Mouse (Mus musculus): ENCODE measurements at regions not wholly inside any gene's neighbourhood (a gene's known extent, or its start where the extent isn't known, plus 50 kb on each side); places are given as distances from the start of the nearest gene placed in this dataset.

- no peaks in the 10 kb centered on the region for H3K36me3 ChIP-seq (ENCODE audit: control insufficient read depth, insufficient read depth)
Measured at GRCm38 (mm10) chr3:137482546-137482945, 138.9 kb upstream of the Ddit4l start.

GRCm38 (mm10) chr3:137482971-137483370 lies 138.4 kb upstream of the Ddit4l start:
- Histone ChIP-seq H3K36me3 (ENCODE audit: control insufficient read depth, insufficient read depth) (no peaks in the 10 kb centered on the region), H3K4me3 (no peak overlapping the region), H3K4me2 (ENCODE audit: low read depth) (no peak overlapping the region), H3K27me3 (ENCODE audit: control insufficient read depth, insufficient read depth, insufficient read length) (no peaks in the 10 kb centered on the region), H3K79me2 (ENCODE audit: control insufficient read depth, insufficient read depth) (no peaks in the 10 kb centered on the region), H3ac (ENCODE audit: control insufficient read depth, insufficient read length) (no peak overlapping the region)
- no peak for TF ChIP-seq MYOG (IDR thresholded peaks at IDR 0.05; ENCODE audit: control insufficient read depth in 1 of 3, insufficient read depth in 1 of 3, insufficient read length in 2 of 3, low read depth in 2 of 3)

More at GRCm38 (mm10) chr3:137482546-137482945, 138.9 kb upstream of the Ddit4l start:
- H3K79me2 ChIP-seq (ENCODE audit: control insufficient read depth, insufficient read depth), result no peaks in the 10 kb centered on the region
- no peak overlapping the region for H3K4me3 ChIP-seq
- TF ChIP-seq TCF12 (IDR thresholded peaks at IDR 0.05; ENCODE audit: insufficient read depth, poor library complexity, severe bottlenecking) (no peak), REST (IDR thresholded peaks at IDR 0.05; ENCODE audit: insufficient read depth, insufficient read length) (no peak), MAX (IDR thresholded peaks at IDR 0.05; ENCODE audit: low read depth) (no peak), SRF (IDR thresholded peaks at IDR 0.05; ENCODE audit: control insufficient read depth, insufficient read length, low read depth) (no peak), E2F4 (IDR thresholded peaks at IDR 0.05; ENCODE audit: insufficient read depth) (no peak), USF1 (IDR thresholded peaks at IDR 0.05; ENCODE audit: low read depth) (no peak), MYOD1 (IDR thresholded peaks at IDR 0.05; ENCODE audit: control insufficient read depth in 1 of 3, insufficient read length in 2 of 3, low read depth in 2 of 3) (no peak), POLR2A (IDR thresholded peaks at IDR 0.05; ENCODE audit: insufficient read length, low read depth) (no peak), MYOG (IDR thresholded peaks at IDR 0.05; ENCODE audit: control insufficient read depth in 1 of 3, insufficient read depth in 1 of 3, insufficient read length in 2 of 3, low read depth in 2 of 3) (no peak), POLR2AphosphoS2 (IDR thresholded peaks at IDR 0.05; ENCODE audit: insufficient read length, low read depth) (no peak), TCF3 (IDR thresholded peaks at IDR 0.05; ENCODE audit: insufficient read length, low read depth) (no peak), CEBPB (IDR thresholded peaks at IDR 0.05; ENCODE audit: insufficient read depth, poor library complexity, severe bottlenecking) (no peak)
- no peak overlapping the region for H3ac ChIP-seq (ENCODE audit: control insufficient read depth, insufficient read length)
- no peak overlapping the region for H3K4me2 ChIP-seq (ENCODE audit: low read depth)
- no peaks in the 10 kb centered on the region for H3K27me3 ChIP-seq (ENCODE audit: control insufficient read depth, insufficient read depth, insufficient read length)

GRCm38 (mm10) chr3:137489592-137489991 lies 131.8 kb upstream of the Ddit4l start:
- H3K79me2 ChIP-seq (ENCODE audit: control insufficient read depth, insufficient read depth), result no peaks in the 10 kb centered on the region
- no peak overlapping the region for H3ac ChIP-seq (ENCODE audit: control insufficient read depth, insufficient read length)
- H3K27me3 ChIP-seq (ENCODE audit: control insufficient read depth, insufficient read depth, insufficient read length), result no peaks in the 10 kb centered on the region
- H3K36me3 ChIP-seq (ENCODE audit: control insufficient read depth, insufficient read depth), result no peaks in the 10 kb centered on the region
- H3K4me2 ChIP-seq (ENCODE audit: low read depth), result no peak overlapping the region
- no peak overlapping the region for H3K4me3 ChIP-seq
- TF ChIP-seq MAX (IDR thresholded peaks at IDR 0.05; ENCODE audit: low read depth), result no peak
- TF ChIP-seq TCF12 (IDR thresholded peaks at IDR 0.05; ENCODE audit: insufficient read depth, poor library complexity, severe bottlenecking), result no peak
- TF ChIP-seq SRF (IDR thresholded peaks at IDR 0.05; ENCODE audit: control insufficient read depth, insufficient read length, low read depth), result no peak
- TF ChIP-seq MYOD1 (IDR thresholded peaks at IDR 0.05; ENCODE audit: control insufficient read depth in 1 of 3, insufficient read length in 2 of 3, low read depth in 2 of 3), result no peak
- no peak for TF ChIP-seq E2F4 (IDR thresholded peaks at IDR 0.05; ENCODE audit: insufficient read depth)
- no peak for TF ChIP-seq USF1 (IDR thresholded peaks at IDR 0.05; ENCODE audit: low read depth)
- no peak for TF ChIP-seq POLR2A (IDR thresholded peaks at IDR 0.05; ENCODE audit: insufficient read length, low read depth)
- no peak for TF ChIP-seq REST (IDR thresholded peaks at IDR 0.05; ENCODE audit: insufficient read depth, insufficient read length)
- no peak for TF ChIP-seq TCF3 (IDR thresholded peaks at IDR 0.05; ENCODE audit: insufficient read length, low read depth)
- TF ChIP-seq MYOG (IDR thresholded peaks at IDR 0.05; ENCODE audit: control insufficient read depth in 1 of 3, insufficient read depth in 1 of 3, insufficient read length in 2 of 3, low read depth in 2 of 3), result no peak
- no peak for TF ChIP-seq CEBPB (IDR thresholded peaks at IDR 0.05; ENCODE audit: insufficient read depth, poor library complexity, severe bottlenecking)
- no peak for TF ChIP-seq POLR2AphosphoS2 (IDR thresholded peaks at IDR 0.05; ENCODE audit: insufficient read length, low read depth)

GRCm38 (mm10) chr3:137491508-137492019 lies 129.8 kb upstream of the Ddit4l start:
- no peaks in the 10 kb centered on the region for H3K27me3 ChIP-seq (ENCODE audit: control insufficient read depth, insufficient read depth, insufficient read length)
- TF ChIP-seq TCF3 (IDR thresholded peaks at IDR 0.05; ENCODE audit: insufficient read length, low read depth), result no peak
- TF ChIP-seq POLR2A (IDR thresholded peaks at IDR 0.05; ENCODE audit: insufficient read length, low read depth), result no peak
- TF ChIP-seq SRF (IDR thresholded peaks at IDR 0.05; ENCODE audit: control insufficient read depth, insufficient read length, low read depth), result no peak
- no peak for TF ChIP-seq MAX (IDR thresholded peaks at IDR 0.05; ENCODE audit: low read depth)
- TF ChIP-seq REST (IDR thresholded peaks at IDR 0.05; ENCODE audit: insufficient read depth, insufficient read length), result no peak
- TF ChIP-seq TCF12 (IDR thresholded peaks at IDR 0.05; ENCODE audit: insufficient read depth, poor library complexity, severe bottlenecking), result no peak
- no peak for TF ChIP-seq MYOD1 (IDR thresholded peaks at IDR 0.05; ENCODE audit: control insufficient read depth in 1 of 3, insufficient read length in 2 of 3, low read depth in 2 of 3)
- TF ChIP-seq E2F4 (IDR thresholded peaks at IDR 0.05; ENCODE audit: insufficient read depth), result no peak
- TF ChIP-seq CEBPB (IDR thresholded peaks at IDR 0.05; ENCODE audit: insufficient read depth, poor library complexity, severe bottlenecking), result no peak
- no peak for TF ChIP-seq MYOG (IDR thresholded peaks at IDR 0.05; ENCODE audit: control insufficient read depth in 1 of 3, insufficient read depth in 1 of 3, insufficient read length in 2 of 3, low read depth in 2 of 3)
- TF ChIP-seq USF1 (IDR thresholded peaks at IDR 0.05; ENCODE audit: low read depth), result no peak
- TF ChIP-seq POLR2AphosphoS2 (IDR thresholded peaks at IDR 0.05; ENCODE audit: insufficient read length, low read depth), result no peak
- no peak overlapping the region for H3K4me3 ChIP-seq
- H3ac ChIP-seq (ENCODE audit: control insufficient read depth, insufficient read length), result no peak overlapping the region
- no peaks in the 10 kb centered on the region for H3K79me2 ChIP-seq (ENCODE audit: control insufficient read depth, insufficient read depth)
- no peaks in the 10 kb centered on the region for H3K36me3 ChIP-seq (ENCODE audit: control insufficient read depth, insufficient read depth)
- no peak overlapping the region for H3K4me2 ChIP-seq (ENCODE audit: low read depth)

- H3K27me3 ChIP-seq (ENCODE audit: control insufficient read depth, insufficient read depth, insufficient read length), result no peaks in the 10 kb centered on the region
- no peaks in the 10 kb centered on the region for H3K79me2 ChIP-seq (ENCODE audit: control insufficient read depth, insufficient read depth)
- TF ChIP-seq USF1 (IDR thresholded peaks at IDR 0.05; ENCODE audit: low read depth), result no peak
- TF ChIP-seq SRF (IDR thresholded peaks at IDR 0.05; ENCODE audit: control insufficient read depth, insufficient read length, low read depth), result no peak
- no peak for TF ChIP-seq MAX (IDR thresholded peaks at IDR 0.05; ENCODE audit: low read depth)
- TF ChIP-seq TCF3 (IDR thresholded peaks at IDR 0.05; ENCODE audit: insufficient read length, low read depth), result no peak
- no peak for TF ChIP-seq MYOG (IDR thresholded peaks at IDR 0.05; ENCODE audit: control insufficient read depth in 1 of 3, insufficient read depth in 1 of 3, insufficient read length in 2 of 3, low read depth in 2 of 3)
- TF ChIP-seq REST (IDR thresholded peaks at IDR 0.05; ENCODE audit: insufficient read depth, insufficient read length), result no peak
- no peak for TF ChIP-seq CEBPB (IDR thresholded peaks at IDR 0.05; ENCODE audit: insufficient read depth, poor library complexity, severe bottlenecking)
- no peak for TF ChIP-seq MYOD1 (IDR thresholded peaks at IDR 0.05; ENCODE audit: control insufficient read depth in 1 of 3, insufficient read length in 2 of 3, low read depth in 2 of 3)
- no peak for TF ChIP-seq TCF12 (IDR thresholded peaks at IDR 0.05; ENCODE audit: insufficient read depth, poor library complexity, severe bottlenecking)
- TF ChIP-seq POLR2A (IDR thresholded peaks at IDR 0.05; ENCODE audit: insufficient read length, low read depth), result no peak
- H3K4me3 ChIP-seq, result no peak overlapping the region
- no peak overlapping the region for H3ac ChIP-seq (ENCODE audit: control insufficient read depth, insufficient read length)
- H3K4me2 ChIP-seq (ENCODE audit: low read depth), result no peak overlapping the region
- no peaks in the 10 kb centered on the region for H3K36me3 ChIP-seq (ENCODE audit: control insufficient read depth, insufficient read depth)
Measured at GRCm38 (mm10) chr3:137498343-137498742, 123.1 kb upstream of the Ddit4l start.

Data from myocyte (in vitro differentiated cells).